ENCODE assay signal across 29 mouse cellular contexts in the genomic region with DNA sequence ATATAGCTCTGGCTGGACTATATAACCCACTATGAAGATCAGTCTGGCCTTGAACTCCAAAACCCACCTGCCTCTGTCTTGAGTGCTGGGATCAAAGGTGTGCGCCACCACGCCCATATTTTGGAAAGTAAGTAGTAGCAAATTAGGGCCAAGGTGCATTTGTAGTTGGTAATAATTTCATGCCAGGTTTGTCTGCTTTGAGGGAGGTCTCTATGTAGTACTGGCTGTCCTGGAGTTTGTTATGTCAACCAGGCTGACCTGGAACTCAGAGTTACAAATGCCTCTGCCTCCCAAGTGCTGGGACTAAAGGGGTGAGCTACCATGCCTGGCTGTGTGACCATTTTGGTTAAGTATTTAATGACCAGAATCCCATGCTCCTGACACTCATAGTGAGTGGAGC. TPM values are rescaled to one million over a fixed set of nuclear protein-coding genes. Genes with fewer than 3 reads are reported as not detected.
"Had no signal": no experiment of that assay in that cellular context is flagged by ENCODE, and none has a peak within 500 bp of the region (broad histone marks: within the 10 kb centered on the region; RNA-seq: fewer than 3 reads in every experiment).

No protein-coding gene starts in this region.

- ATAC-seq: forebrain, embryonic 13.5 days; forebrain, embryonic 14.5 days; forebrain, embryonic 15.5 days; forebrain, embryonic 16.5 days; forebrain, postnatal 0 days had no signal

- H3K9ac ChIP-seq: embryonic facial prominence, embryonic 12.5 days; embryonic facial prominence, embryonic 13.5 days; embryonic facial prominence, embryonic 15.5 days; forebrain, embryonic 12.5 days; forebrain, embryonic 13.5 days; forebrain, embryonic 15.5 days; forebrain, postnatal 0 days had no signal

- H3K9me3 ChIP-seq: embryonic facial prominence, embryonic 10.5 days; embryonic facial prominence, embryonic 12.5 days; embryonic facial prominence, embryonic 13.5 days; embryonic facial prominence, embryonic 15.5 days; forebrain, embryonic 10.5 days; forebrain, embryonic 12.5 days; forebrain, embryonic 13.5 days; forebrain, embryonic 15.5 days had no signal

- H3K4me3 ChIP-seq: embryonic facial prominence, embryonic 10.5 days; embryonic facial prominence, embryonic 12.5 days; embryonic facial prominence, embryonic 13.5 days; embryonic facial prominence, embryonic 15.5 days; erythroblast, embryonic 14.5 days; forebrain, embryonic 10.5 days; forebrain, embryonic 12.5 days; forebrain, embryonic 13.5 days; forebrain, embryonic 15.5 days; gastrocnemius, adult 2 months; heart, adult 2 months had no signal

- H3K27ac ChIP-seq: embryonic facial prominence, embryonic 10.5 days; embryonic facial prominence, embryonic 12.5 days; embryonic facial prominence, embryonic 13.5 days; embryonic facial prominence, embryonic 15.5 days; forebrain, embryonic 10.5 days; forebrain, embryonic 12.5 days; forebrain, embryonic 13.5 days; forebrain, embryonic 15.5 days; gastrocnemius, adult 2 months; heart, adult 2 months had no signal

- H3K4me2 ChIP-seq: embryonic facial prominence, embryonic 12.5 days; embryonic facial prominence, embryonic 13.5 days; embryonic facial prominence, embryonic 15.5 days; forebrain, embryonic 12.5 days; forebrain, embryonic 13.5 days; forebrain, embryonic 15.5 days had no signal

- H3K27me3 ChIP-seq: embryonic facial prominence, embryonic 12.5 days; embryonic facial prominence, embryonic 13.5 days; embryonic facial prominence, embryonic 15.5 days; forebrain, embryonic 12.5 days; forebrain, embryonic 13.5 days; forebrain, embryonic 15.5 days had no signal

- H3K4me1 ChIP-seq: embryonic facial prominence, embryonic 10.5 days; embryonic facial prominence, embryonic 12.5 days; embryonic facial prominence, embryonic 13.5 days; embryonic facial prominence, embryonic 15.5 days; forebrain, embryonic 10.5 days; forebrain, embryonic 12.5 days; forebrain, embryonic 13.5 days; forebrain, embryonic 15.5 days had no signal

- DNase-seq: cerebellum, adult 2 months; cerebellum, adult 8-10 months; cerebellum, adult 9-10 months; cerebellum, adult 9-11 months; cerebellum, postnatal 10 days; cerebellum, postnatal 14 days; cerebellum, postnatal 25 days; cerebellum, postnatal 36 days; forebrain, postnatal 0 days; gastrocnemius, adult 2 months; gastrocnemius, postnatal 10 days; gastrocnemius, postnatal 14 days; gastrocnemius, postnatal 25 days; gastrocnemius, postnatal 36 days; heart, adult 18-20 months; heart, adult 2 months had no signal

RNA-seq across cellular contexts. Expression of gene Angptl7, which starts 20.0 kb away (rescaled TPM):
- total RNA-seq: common myeloid progenitor, adult 5-6 weeks; granulocyte monocyte progenitor cell, adult 5-6 weeks had no signal
- polyA plus RNA-seq: erythroblast, embryonic 14.5 days had no signal
